Mouse (Mus musculus) ES-E14 (cell line): ENCODE measurements around the gene Foxg1.

Experiments used
- CHD2 ChIP-seq: IDR thresholded peaks from 2 replicates; pipeline ENCODE4 v1.6.1; 2014; ENCODE audit warnings: mild to moderate bottlenecking, low read depth, low read length, inconsistent platforms
- ZNF384 ChIP-seq: IDR thresholded peaks from 2 replicates; pipeline ENCODE4 v1.6.1; 2012; ENCODE audit warnings: low read depth, low read length, inconsistent platforms

DNA sequence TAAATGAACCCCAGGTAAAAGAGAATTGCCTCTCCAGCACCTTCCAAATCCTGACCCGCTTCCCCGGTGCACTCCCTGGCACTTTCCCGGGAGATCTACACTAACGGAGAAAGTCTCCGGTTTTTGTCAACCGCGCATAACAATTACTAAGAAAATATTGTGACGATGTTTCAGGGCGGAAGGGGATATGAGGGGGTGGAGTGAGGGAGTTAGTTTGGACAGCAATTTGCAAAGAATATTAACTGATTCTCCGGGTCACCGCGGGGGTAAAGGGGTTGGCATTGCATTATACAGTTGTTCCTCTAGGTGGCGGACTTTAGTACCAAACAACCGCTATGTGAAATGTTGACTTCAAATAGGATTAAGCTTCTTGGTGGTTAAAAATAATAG is 7.9 kb upstream of the Foxg1 start:
- TF ChIP-seq ZNF384 (no peak), CHD2 (no peak)
